Mouse (Mus musculus) embryonic facial prominence, embryonic 10.5 days (tissue): Measurements from ENCODE around the gene Cyp51. TPM values are rescaled to one million over a fixed set of nuclear protein-coding genes. Genes with fewer than 3 reads are reported as not detected.
"Not testable (repeated sequence)": the region's sequence is repeated elsewhere in the genome, so short reads cannot be mapped to it uniquely, and the experiment has no call there.

Source experiments
- DNase-seq: peaks from one replicate; pipeline ENCODE4 v3.0.0-alpha.2; 2017; ENCODE audit warnings: low spot score
- H3K27ac ChIP-seq: fragments of 300-500 bp; sonication (generic); replicated peaks from 2 replicates; pipeline ENCODE4 v1.5.1; 2016; ENCODE audit warnings: mild to moderate bottlenecking
- H3K27me3 ChIP-seq: fragments of 300-500 bp; sonication (generic); replicated peaks from 2 replicates; pipeline ENCODE4 v1.6.1; 2016; ENCODE audit warnings: low read depth, mild to moderate bottlenecking; ENCODE audit not compliant: poor library complexity, severe bottlenecking
- H3K36me3 ChIP-seq: fragments of 300-500 bp; sonication (generic); replicated peaks from 2 replicates; pipeline ENCODE4 v1.6.1; 2016; ENCODE audit warnings: mild to moderate bottlenecking, moderate library complexity
- H3K4me1 ChIP-seq: fragments of 300-500 bp; sonication (generic); 2 replicates; pipeline ENCODE4 v1.6.1; 2016
- H3K4me3 ChIP-seq: fragments of 300-500 bp; sonication (generic); 2 replicates; pipeline ENCODE4 v1.5.1; 2016; ENCODE audit warnings: mild to moderate bottlenecking, moderate library complexity
- H3K9me3 ChIP-seq: fragments of 300-500 bp; sonication (generic); 2 replicates; pipeline ENCODE4 v1.6.1; 2016; ENCODE audit warnings: mild to moderate bottlenecking
- WGBS: fragments of 180-500 bp; shearing (Covaris S2); methylation state at CpG from one replicate; pipeline ENCODE4 v1.1.7; 2016; 5-methylcytosine and 5-hydroxymethylcytosine counted together
- polyA plus RNA-seq: library from polyadenylated mRNA; unstranded; fragments of >200 nt; fragmentation: Nextera tagmentation; extraction: Ambion mirVana; gene quantifications from 2 replicates; pipeline ENCODE4 v1.2.1, GENCODE M21; 2016

Gene Cyp51
- polyA plus RNA-seq: 105 and 113 TPM in 2 replicates

GRCm38 (mm10) chr5:4104341-4105040 is at the start of gene Cyp51:
Cyp51 (minus strand) TSS chr5:4104746.
- DNase-seq: peak; percentile 93
- under 1% methylated on average over 59 of the region's 59 CpGs for WGBS
- Histone ChIP-seq H3K9me3 (peaks cover 2% of the 10 kb centered on the region; the same call in 1 of the 2 replicates), H3K36me3 (peaks cover 34% of the 10 kb centered on the region), H3K4me3 (peak within 1 kb of the TSS; percentile 87), H3K27me3 (no peaks in the 10 kb centered on the region), H3K27ac (peak within 1 kb of the TSS; percentile 97), H3K4me1 (peaks cover 19% of the 10 kb centered on the region)

GRCm38 (mm10) chr5:4112570-4113098 is 8.1 kb upstream of the Cyp51 start:
- no peaks in the 10 kb centered on the region for H3K9me3 ChIP-seq
- no peaks in the 10 kb centered on the region for H3K4me1 ChIP-seq
- no peak overlapping the region for H3K27ac ChIP-seq
- no peaks in the 10 kb centered on the region for H3K36me3 ChIP-seq
- DNase-seq: no peak
- H3K4me3 ChIP-seq: no peak overlapping the region
- H3K27me3 ChIP-seq: no peaks in the 10 kb centered on the region
- WGBS: 93% methylated on average over 5 of the region's 5 CpGs

- not testable (repeated sequence) for H3K36me3 ChIP-seq, H3K27me3 ChIP-seq, H3K4me3 ChIP-seq, H3K27ac ChIP-seq, DNase-seq, H3K9me3 ChIP-seq
- 49% methylated on average over 7 of the region's 7 CpGs for WGBS
- peaks cover 19% of the 10 kb centered on the region for H3K4me1 ChIP-seq
Observed at GRCm38 (mm10) chr5:4107056-4107455, 2.5 kb upstream of the Cyp51 start.

GRCm38 (mm10) chr5:4105651-4106186 is 1.2 kb upstream of the Cyp51 start:
- peaks cover 19% of the 10 kb centered on the region for H3K4me1 ChIP-seq
- no peaks in the 10 kb centered on the region for H3K27me3 ChIP-seq
- H3K27ac ChIP-seq: no peak overlapping the region
- no peak overlapping the region for H3K4me3 ChIP-seq
- peaks cover 2% of the 10 kb centered on the region; the same call in 1 of the 2 replicates for H3K9me3 ChIP-seq
- H3K36me3 ChIP-seq: peaks cover 22% of the 10 kb centered on the region
- WGBS: 91% methylated on average over 2 of the region's 2 CpGs
- no peak for DNase-seq

GRCm38 (mm10) chr5:4103626-4104340 is 763 bp downstream of the Cyp51 start:
- Histone ChIP-seq H3K36me3 (peaks cover 41% of the 10 kb centered on the region), H3K4me3 (peak overlapping the region; percentile 87), H3K27ac (peak overlapping the region; percentile 97), H3K9me3 (peaks cover 2% of the 10 kb centered on the region; the same call in 1 of the 2 replicates), H3K27me3 (no peaks in the 10 kb centered on the region), H3K4me1 (peaks cover 19% of the 10 kb centered on the region)
- DNase-seq: no peak
- 2% methylated on average over 41 of the region's 41 CpGs for WGBS

GRCm38 (mm10) chr5:4101770-4102169 is 2.8 kb downstream of the Cyp51 start:
- Histone ChIP-seq H3K4me1 (peaks cover 19% of the 10 kb centered on the region), H3K4me3 (no peak overlapping the region), H3K27ac (no peak overlapping the region), H3K9me3 (peaks cover 2% of the 10 kb centered on the region; the same call in 1 of the 2 replicates), H3K36me3 (peaks cover 57% of the 10 kb centered on the region), H3K27me3 (no peaks in the 10 kb centered on the region)
- DNase-seq: no peak
- 93% methylated on average over 2 of the region's 2 CpGs for WGBS

- Histone ChIP-seq H3K27ac (no peak overlapping the region), H3K36me3 (peaks cover 59% of the 10 kb centered on the region), H3K4me1 (peaks cover 19% of the 10 kb centered on the region), H3K4me3 (no peak overlapping the region), H3K27me3 (no peaks in the 10 kb centered on the region), H3K9me3 (peaks cover 2% of the 10 kb centered on the region; the same call in 1 of the 2 replicates)
- no peak for DNase-seq
- 91% methylated on average over 4 of the region's 4 CpGs for WGBS
Observed at GRCm38 (mm10) chr5:4101031-4101430, 3.5 kb downstream of the Cyp51 start.

GRCm38 (mm10) chr5:4094471-4094870 is 10.1 kb downstream of the Cyp51 start:
- no peak overlapping the region for H3K4me3 ChIP-seq
- DNase-seq: no peak
- H3K27ac ChIP-seq: no peak overlapping the region
- H3K9me3 ChIP-seq: no peaks in the 10 kb centered on the region
- 93% methylated on average over 5 of the region's 5 CpGs for WGBS
- H3K27me3 ChIP-seq: no peaks in the 10 kb centered on the region
- H3K4me1 ChIP-seq: no peaks in the 10 kb centered on the region
- peaks cover 83% of the 10 kb centered on the region for H3K36me3 ChIP-seq

- no peak overlapping the region for H3K4me3 ChIP-seq
- H3K27ac ChIP-seq: no peak overlapping the region
- no peaks in the 10 kb centered on the region for H3K27me3 ChIP-seq
- H3K9me3 ChIP-seq: no peaks in the 10 kb centered on the region
- DNase-seq: no peak
- 90% methylated on average over 5 of the region's 5 CpGs for WGBS
- H3K4me1 ChIP-seq: no peaks in the 10 kb centered on the region
- H3K36me3 ChIP-seq: peaks cover 99% of the 10 kb centered on the region
Observed at GRCm38 (mm10) chr5:4088190-4088589, 16.4 kb downstream of the Cyp51 start.

- H3K4me1 ChIP-seq: no peaks in the 10 kb centered on the region
- no peak for DNase-seq
- H3K27ac ChIP-seq: no peak overlapping the region
- no peak overlapping the region for H3K4me3 ChIP-seq
- peaks cover 99% of the 10 kb centered on the region for H3K36me3 ChIP-seq
- H3K27me3 ChIP-seq: no peaks in the 10 kb centered on the region
- WGBS: 92% methylated on average over 4 of the region's 4 CpGs
- no peaks in the 10 kb centered on the region for H3K9me3 ChIP-seq
Observed at GRCm38 (mm10) chr5:4086309-4086708, 18.2 kb downstream of the Cyp51 start.

GRCm38 (mm10) chr5:4084948-4085347 is 19.6 kb downstream of the Cyp51 start:
- no peak overlapping the region for H3K4me3 ChIP-seq
- H3K4me1 ChIP-seq: no peaks in the 10 kb centered on the region
- no peaks in the 10 kb centered on the region for H3K27me3 ChIP-seq
- H3K36me3 ChIP-seq: peaks cover 100% of the 10 kb centered on the region
- WGBS: 96% methylated on average over 7 of the region's 7 CpGs
- no peaks in the 10 kb centered on the region for H3K9me3 ChIP-seq
- no peak for DNase-seq
- no peak overlapping the region for H3K27ac ChIP-seq

GRCm38 (mm10) chr5:4081513-4081912 is 23.0 kb downstream of the Cyp51 start:
- 89% methylated on average over 2 of the region's 2 CpGs for WGBS

More at GRCm38 (mm10) chr5:4081513-4081912, 23.0 kb downstream of the Cyp51 start:
- no peaks in the 10 kb centered on the region for H3K4me1 ChIP-seq
- H3K9me3 ChIP-seq: no peaks in the 10 kb centered on the region
- H3K27me3 ChIP-seq: no peaks in the 10 kb centered on the region
- H3K27ac ChIP-seq: no peak overlapping the region
- peaks cover 98% of the 10 kb centered on the region for H3K36me3 ChIP-seq
- no peak overlapping the region for H3K4me3 ChIP-seq
- DNase-seq: no peak
